Mouse (Mus musculus): ENCODE data around the gene Zfp651. TPM values are rescaled to one million over a fixed set of nuclear protein-coding genes. Genes with fewer than 3 reads are reported as not detected.
A peak's percentile ranks its signal among the peaks of the same experiment; 100 is the strongest.

Gene Zfp651
- polyA plus RNA-seq, 1 experiment from 2014 or later: 10.8 TPM

DNA sequence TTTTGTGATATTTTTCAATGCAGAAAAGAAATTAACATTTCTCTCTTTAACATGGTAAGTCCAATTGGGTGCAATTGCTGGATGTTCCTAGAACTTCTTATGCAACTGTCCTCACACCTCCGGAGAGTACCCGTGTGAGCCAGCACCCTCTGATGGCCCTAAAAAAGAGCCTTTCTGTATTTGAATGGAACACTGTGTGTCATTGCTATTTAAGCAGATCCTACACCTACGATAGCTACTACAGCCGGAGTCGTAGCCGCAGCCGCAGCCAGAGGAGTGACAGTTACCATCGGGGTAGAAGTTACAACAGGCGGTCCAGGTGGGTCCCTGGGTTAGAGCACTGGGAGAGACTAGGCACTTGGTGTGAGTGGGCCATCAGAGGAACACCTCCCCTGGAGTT lies 6.4 kb upstream of the Zfp651 start:
- H3K36me3 ChIP-seq (replicated peaks): peaks cover 87% of the 10 kb centered on the region

DNA sequence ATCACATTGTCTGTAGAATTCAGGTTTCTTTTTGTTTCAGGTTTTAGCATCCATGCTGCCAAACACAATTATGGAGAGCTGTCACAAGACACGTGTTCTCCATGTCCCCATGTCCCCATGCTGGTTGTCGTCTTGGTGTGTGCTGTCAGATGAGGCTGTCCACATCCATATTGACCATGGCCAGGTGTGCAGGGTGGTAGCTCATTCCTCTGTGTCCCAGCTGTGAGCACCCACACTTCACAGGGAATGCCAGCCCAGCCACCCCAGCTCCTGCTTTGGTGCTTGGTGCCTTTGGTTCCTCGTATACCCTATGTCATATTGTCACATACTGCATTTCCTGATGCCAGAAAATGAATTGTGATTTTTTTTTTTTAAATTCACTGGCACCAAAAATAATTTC lies 4.5 kb upstream of the Zfp651 start:
- H3K9me3 ChIP-seq: no peaks in the 10 kb centered on the region
- WGBS: 88% methylated on average over 3 of the region's 3 CpGs
- H3K4me3 ChIP-seq (replicated peaks): no peak overlapping the region
- H3K36me3 ChIP-seq (replicated peaks): peaks cover 68% of the 10 kb centered on the region
- no peak for ATAC-seq (ENCODE audit: low FRiP score)
- no peaks in the 10 kb centered on the region for H3K27me3 ChIP-seq
- H3K4me2 ChIP-seq: no peak overlapping the region
- H3K27ac ChIP-seq: no peak overlapping the region
- H3K4me1 ChIP-seq: peaks cover 19% of the 10 kb centered on the region
- no peak overlapping the region for H3K9ac ChIP-seq

More for the DNA sequence above, 6.4 kb upstream of the Zfp651 start:
- Histone ChIP-seq H3K27ac (no peak overlapping the region), H3K4me1 (peaks cover 4% of the 10 kb centered on the region), H3K4me3 (replicated peaks) (no peak overlapping the region), H3K4me2 (no peak overlapping the region), H3K9ac (no peak overlapping the region), H3K9me3 (no peaks in the 10 kb centered on the region), H3K27me3 (no peaks in the 10 kb centered on the region)
- 96% methylated on average over 9 of the region's 9 CpGs for WGBS
- ATAC-seq (ENCODE audit: low FRiP score): no peak

GRCm38 (mm10) chr9:121756785-121757184 lies 2.3 kb upstream of the Zfp651 start:
- Histone ChIP-seq H3K4me2 (no peak overlapping the region), H3K4me3 (replicated peaks) (no peak overlapping the region), H3K27ac (no peak overlapping the region), H3K4me1 (peaks cover 34% of the 10 kb centered on the region), H3K27me3 (no peaks in the 10 kb centered on the region), H3K36me3 (replicated peaks) (peaks cover 47% of the 10 kb centered on the region), H3K9ac (no peak overlapping the region), H3K9me3 (no peaks in the 10 kb centered on the region)
- WGBS: 87% methylated on average over 3 of the region's 3 CpGs
- no peak for ATAC-seq (ENCODE audit: low FRiP score)

DNA sequence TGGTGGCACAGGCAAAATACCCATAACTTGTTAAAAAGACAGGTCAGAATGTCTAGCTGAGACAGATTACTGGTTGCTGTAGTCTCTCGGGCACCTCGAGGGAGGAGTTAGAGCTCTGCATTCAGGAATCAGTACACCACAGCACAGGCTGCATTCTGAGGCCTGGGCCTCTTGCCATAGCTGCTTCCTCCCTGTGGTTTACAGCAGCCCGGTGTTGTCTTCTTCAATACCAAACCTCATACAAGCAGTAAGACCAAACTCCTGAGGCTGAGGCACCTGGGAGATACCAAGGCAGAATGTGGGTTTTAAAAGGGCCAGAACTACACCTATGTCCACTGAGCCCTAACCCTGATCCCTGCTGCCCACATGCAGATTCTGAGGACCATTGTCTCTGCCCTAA lies 1.7 kb upstream of the Zfp651 start:
- Histone ChIP-seq H3K27ac (no peak overlapping the region), H3K36me3 (replicated peaks) (peaks cover 42% of the 10 kb centered on the region)

GRCm38 (mm10) chr9:121757835-121758814 lies 1.0 kb upstream of the Zfp651 start:
- Histone ChIP-seq H3K4me2 (peak overlapping the region; percentile 97), H3K27ac (no peak overlapping the region), H3K36me3 (replicated peaks) (peaks cover 43% of the 10 kb centered on the region), H3K9ac (0 out of 2 replicates have a peak overlapping the region, but pooled peaks have one; percentile 94), H3K27me3 (no peaks in the 10 kb centered on the region), H3K4me3 (replicated peaks) (peak overlapping the region; percentile 84), H3K4me1 (peaks cover 40% of the 10 kb centered on the region), H3K9me3 (no peaks in the 10 kb centered on the region)
- ATAC-seq (ENCODE audit: low FRiP score): no peak
- 55% methylated on average over 10 of the region's 10 CpGs for WGBS

More for the DNA sequence above, 1.7 kb upstream of the Zfp651 start:
- Histone ChIP-seq H3K4me2 (no peak overlapping the region), H3K4me3 (replicated peaks) (no peak overlapping the region), H3K4me1 (peaks cover 40% of the 10 kb centered on the region), H3K9me3 (no peaks in the 10 kb centered on the region), H3K9ac (no peak overlapping the region), H3K27me3 (no peaks in the 10 kb centered on the region)
- ATAC-seq (ENCODE audit: low FRiP score): no peak
- 76% methylated on average over 3 of the region's 3 CpGs for WGBS

- Histone ChIP-seq H3K9ac (peak overlapping the region; percentile 94), H3K9me3 (no peaks in the 10 kb centered on the region), H3K4me1 (peaks cover 40% of the 10 kb centered on the region), H3K27ac (peak overlapping the region; percentile 94), H3K4me3 (replicated peaks) (peak overlapping the region; percentile 84), H3K4me2 (peak overlapping the region; percentile 97), H3K27me3 (no peaks in the 10 kb centered on the region), H3K36me3 (replicated peaks) (peaks cover 44% of the 10 kb centered on the region)
- ATAC-seq (ENCODE audit: low FRiP score): peak; percentile 58
- 2% methylated on average over 43 of the region's 43 CpGs for WGBS
These were observed 1.4 kb downstream of the Zfp651 start for GRCm38 (mm10) chr9:121760271-121761090.

GRCm38 (mm10) chr9:121761091-121761665 lies 2.0 kb downstream of the Zfp651 start:
- Histone ChIP-seq H3K9me3 (no peaks in the 10 kb centered on the region), H3K27ac (peak overlapping the region; percentile 94; the same call in 1 of the 2 replicates), H3K9ac (peak overlapping the region; percentile 94), H3K36me3 (replicated peaks) (peaks cover 44% of the 10 kb centered on the region), H3K4me2 (peak overlapping the region; percentile 97), H3K4me1 (peaks cover 40% of the 10 kb centered on the region), H3K4me3 (replicated peaks) (peak overlapping the region; percentile 84), H3K27me3 (no peaks in the 10 kb centered on the region)
- 60% methylated on average over 10 of the region's 10 CpGs for WGBS
- ATAC-seq (ENCODE audit: low FRiP score): no peak

DNA sequence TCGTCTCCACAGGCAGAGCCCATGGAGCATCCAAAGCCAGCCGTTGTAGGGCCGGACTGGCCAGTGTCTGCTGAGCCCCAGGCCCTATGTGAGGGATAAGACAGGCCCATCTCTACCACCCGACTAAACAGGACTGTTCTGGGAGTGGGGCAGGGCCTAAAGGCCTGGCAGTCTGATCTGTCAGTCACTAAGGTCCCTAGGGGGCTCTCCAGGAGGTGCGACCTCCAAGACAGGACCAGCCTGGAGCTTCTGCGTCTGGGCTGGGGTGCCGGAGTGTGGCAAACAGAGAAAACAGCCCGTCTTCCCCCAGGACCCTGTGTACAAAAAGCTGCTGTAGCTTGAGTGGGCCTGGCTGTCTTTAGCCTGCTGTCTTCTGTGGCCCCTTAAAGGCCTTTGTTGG lies 2.7 kb downstream of the Zfp651 start:
- 85% methylated on average over 8 of the region's 8 CpGs for WGBS
- Histone ChIP-seq H3K4me1 (peaks cover 40% of the 10 kb centered on the region), H3K4me3 (replicated peaks) (no peak overlapping the region), H3K9me3 (no peaks in the 10 kb centered on the region), H3K27ac (no peak overlapping the region), H3K36me3 (replicated peaks) (peaks cover 45% of the 10 kb centered on the region), H3K9ac (no peak overlapping the region), H3K27me3 (no peaks in the 10 kb centered on the region), H3K4me2 (peak overlapping the region; percentile 97; the same call in 1 of the 2 replicates)
- no peak for ATAC-seq (ENCODE audit: low FRiP score)

GRCm38 (mm10) chr9:121762248-121762647 lies 3.1 kb downstream of the Zfp651 start:
- H3K27ac ChIP-seq: no peak overlapping the region
- WGBS: 91% methylated on average over 10 of the region's 10 CpGs
- H3K4me3 ChIP-seq (replicated peaks): no peak overlapping the region

DNA sequence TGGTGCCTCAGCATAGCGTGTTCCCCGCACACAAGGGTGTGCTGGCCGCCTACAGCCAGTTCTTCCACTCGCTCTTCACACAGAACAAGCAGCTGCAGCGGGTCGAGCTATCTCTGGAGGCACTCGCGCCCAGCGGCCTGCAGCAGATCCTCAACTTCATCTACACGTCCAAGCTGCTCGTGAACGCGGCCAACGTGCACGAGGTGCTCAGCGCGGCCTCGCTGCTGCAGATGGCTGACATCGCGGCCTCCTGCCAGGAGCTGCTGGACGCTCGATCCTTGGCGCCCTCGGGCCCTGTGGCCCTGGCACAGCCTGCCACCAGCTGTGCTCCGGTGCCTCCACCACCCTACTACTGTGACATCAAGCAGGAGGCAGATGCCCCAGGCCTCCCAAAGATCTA lies 3.6 kb downstream of the Zfp651 start:
- no peak overlapping the region for H3K27ac ChIP-seq
- H3K27me3 ChIP-seq: no peaks in the 10 kb centered on the region
- WGBS: 93% methylated on average over 25 of the region's 25 CpGs
- H3K4me2 ChIP-seq: no peak overlapping the region
- no peak overlapping the region for H3K9ac ChIP-seq
- no peak overlapping the region for H3K4me3 ChIP-seq (replicated peaks)
- no peaks in the 10 kb centered on the region for H3K9me3 ChIP-seq
- H3K4me1 ChIP-seq: peaks cover 36% of the 10 kb centered on the region
- ATAC-seq (ENCODE audit: low FRiP score): no peak
- peaks cover 52% of the 10 kb centered on the region for H3K36me3 ChIP-seq (replicated peaks)

More at GRCm38 (mm10) chr9:121762248-121762647, 3.1 kb downstream of the Zfp651 start:
- Histone ChIP-seq H3K4me2 (no peak overlapping the region), H3K4me1 (peaks cover 40% of the 10 kb centered on the region), H3K9me3 (no peaks in the 10 kb centered on the region), H3K9ac (no peak overlapping the region), H3K36me3 (replicated peaks) (peaks cover 47% of the 10 kb centered on the region), H3K27me3 (no peaks in the 10 kb centered on the region)
- no peak for ATAC-seq (ENCODE audit: low FRiP score)

- ATAC-seq (ENCODE audit: low FRiP score): no peak
- Histone ChIP-seq H3K4me1 (peaks cover 27% of the 10 kb centered on the region), H3K4me3 (replicated peaks) (no peak overlapping the region), H3K27me3 (no peaks in the 10 kb centered on the region), H3K4me2 (no peak overlapping the region), H3K36me3 (replicated peaks) (peaks cover 62% of the 10 kb centered on the region), H3K9ac (no peak overlapping the region), H3K27ac (no peak overlapping the region), H3K9me3 (no peaks in the 10 kb centered on the region)
- WGBS: 93% methylated on average over 19 of the region's 19 CpGs
These were observed 4.6 kb downstream of the Zfp651 start for GRCm38 (mm10) chr9:121763716-121764115.
